Mouse (Mus musculus) kidney, embryonic 16.5 days (tissue): Measurements from ENCODE around the gene Vps53. TPM values are rescaled to one million over a fixed set of nuclear protein-coding genes. Genes with fewer than 3 reads are reported as not detected.

Experiments
- ATAC-seq: fragments of 200-750 bp; cut with Nextera tagmentation; 2 replicates; pipeline ENCODE4 v1.8.0; 2017; ENCODE audit warnings: moderate TSS enrichment; ENCODE audit not compliant: low FRiP score, low TSS enrichment
- H3K27ac ChIP-seq: fragments of 300-500 bp; sonication (generic); 2 replicates; pipeline ENCODE4 v1.5.1; 2014; ENCODE audit warnings: low read length
- H3K27me3 ChIP-seq: fragments of 300-500 bp; sonication (generic); 2 replicates; pipeline ENCODE4 v1.6.1; 2014; ENCODE audit warnings: low read length, control low read depth, mixed read lengths; ENCODE audit not compliant: insufficient read depth
- H3K36me3 ChIP-seq: fragments of 300-500 bp; sonication (generic); 2 replicates; pipeline ENCODE4 v1.6.1; 2014; ENCODE audit warnings: low read length, control low read depth, mixed read lengths; ENCODE audit not compliant: insufficient read depth
- H3K4me1 ChIP-seq: fragments of 300-500 bp; sonication (generic); 2 replicates; pipeline ENCODE4 v1.6.1; 2014; ENCODE audit warnings: low read length, control low read depth, mixed read lengths; ENCODE audit not compliant: insufficient read depth
- H3K4me2 ChIP-seq: fragments of 300-500 bp; sonication (generic); replicated peaks from 2 replicates; pipeline ENCODE4 v1.6.1; 2014; ENCODE audit warnings: low read depth, low read length
- H3K4me3 ChIP-seq: fragments of 300-500 bp; sonication (generic); 2 replicates; pipeline ENCODE4 v1.5.1; 2014; ENCODE audit warnings: mild to moderate bottlenecking, low read length
- H3K9ac ChIP-seq: fragments of 300-500 bp; sonication (generic); replicated peaks from 2 replicates; pipeline ENCODE4 v1.6.1; 2014; ENCODE audit warnings: low read length
- H3K9me3 ChIP-seq: fragments of 300-500 bp; sonication (generic); 2 replicates; pipeline ENCODE4 v1.6.1; 2016; ENCODE audit warnings: low read length, control low read depth
- WGBS: fragments of 180-500 bp; shearing (Covaris S2); extraction: QIAGEN DNeasy Blood & Tissue Kit; methylation state at CpG from one replicate; pipeline ENCODE4 v1.1.7; 2014; 5-methylcytosine and 5-hydroxymethylcytosine counted together
- polyA plus RNA-seq: library from polyadenylated mRNA; unstranded; fragments of >200 nt; fragmentation: Nextera tagmentation; extraction: Ambion mirVana; gene quantifications from 2 replicates; pipeline ENCODE4 v1.2.1, GENCODE M21; 2015

Vps53 gene
- polyA plus RNA-seq, 1 experiment from 2014 or later: 46.9 TPM

- H3K9me3 ChIP-seq: no peaks in the 10 kb centered on the region
- no peak overlapping the region for H3K4me2 ChIP-seq
- no peak for ATAC-seq
- no peak overlapping the region for H3K4me3 ChIP-seq
- WGBS: 77% methylated on average over 8 of the region's 8 CpGs
- H3K4me1 ChIP-seq: peaks cover 7% of the 10 kb centered on the region; the same call in 1 of the 2 replicates
- no peak overlapping the region for H3K9ac ChIP-seq
- 0 out of 2 replicates have a peak overlapping the region, but pooled peaks have one; percentile 11 for H3K27ac ChIP-seq
- no peaks in the 10 kb centered on the region for H3K27me3 ChIP-seq
- H3K36me3 ChIP-seq: no peaks in the 10 kb centered on the region; the same call in 1 of the 2 replicates
These were observed 31.1 kb downstream of the Vps53 start for GRCm38 (mm10) chr11:76148055-76149008.

GRCm38 (mm10) chr11:76146187-76147010 is 33.0 kb downstream of the Vps53 start:
- Histone ChIP-seq H3K9ac (no peak overlapping the region), H3K36me3 (no peaks in the 10 kb centered on the region), H3K4me2 (no peak overlapping the region), H3K4me1 (peaks cover 7% of the 10 kb centered on the region; the same call in 1 of the 2 replicates), H3K27me3 (no peaks in the 10 kb centered on the region), H3K9me3 (no peaks in the 10 kb centered on the region), H3K4me3 (no peak overlapping the region), H3K27ac (no peak overlapping the region)
- 83% methylated on average over 8 of the region's 8 CpGs for WGBS
- ATAC-seq: no peak

GRCm38 (mm10) chr11:76145169-76145568 is 34.3 kb downstream of the Vps53 start:
- Histone ChIP-seq H3K27ac (no peak overlapping the region), H3K4me2 (no peak overlapping the region), H3K36me3 (no peaks in the 10 kb centered on the region), H3K9ac (no peak overlapping the region), H3K9me3 (no peaks in the 10 kb centered on the region), H3K27me3 (no peaks in the 10 kb centered on the region), H3K4me3 (no peak overlapping the region), H3K4me1 (0 out of 2 replicates have a peak, but pooled peaks cover 5% of the 10 kb centered on the region)
- no peak for ATAC-seq
- 100% methylated on average over 1 of the region's 1 CpGs for WGBS

GRCm38 (mm10) chr11:76144386-76144785 is 35.1 kb downstream of the Vps53 start:
- H3K4me2 ChIP-seq: no peak overlapping the region
- ATAC-seq: no peak
- H3K4me1 ChIP-seq: 0 out of 2 replicates have a peak, but pooled peaks cover 5% of the 10 kb centered on the region
- H3K27ac ChIP-seq: no peak overlapping the region; the same call in 1 of the 2 replicates
- no peak overlapping the region for H3K4me3 ChIP-seq
- 93% methylated on average over 8 of the region's 8 CpGs for WGBS
- H3K9me3 ChIP-seq: no peaks in the 10 kb centered on the region
- H3K36me3 ChIP-seq: no peaks in the 10 kb centered on the region
- H3K27me3 ChIP-seq: no peaks in the 10 kb centered on the region
- H3K9ac ChIP-seq: no peak overlapping the region

- WGBS: 77% methylated on average over 3 of the region's 3 CpGs
- no peaks in the 10 kb centered on the region for H3K9me3 ChIP-seq
These were observed 41.5 kb downstream of the Vps53 start for GRCm38 (mm10) chr11:76137996-76138395.

GRCm38 (mm10) chr11:76135641-76136437 is 43.6 kb downstream of the Vps53 start:
- Histone ChIP-seq H3K4me2 (no peak overlapping the region), H3K36me3 (peaks cover 23% of the 10 kb centered on the region), H3K4me1 (no peaks in the 10 kb centered on the region), H3K9ac (no peak overlapping the region), H3K27ac (no peak overlapping the region), H3K4me3 (no peak overlapping the region), H3K27me3 (no peaks in the 10 kb centered on the region), H3K9me3 (no peaks in the 10 kb centered on the region)
- 81% methylated on average over 7 of the region's 7 CpGs for WGBS
- no peak for ATAC-seq

More at GRCm38 (mm10) chr11:76137996-76138395, 41.5 kb downstream of the Vps53 start:
- no peak overlapping the region for H3K27ac ChIP-seq
- no peaks in the 10 kb centered on the region for H3K27me3 ChIP-seq
- H3K4me3 ChIP-seq: no peak overlapping the region
- no peak overlapping the region for H3K9ac ChIP-seq
- no peaks in the 10 kb centered on the region for H3K4me1 ChIP-seq
- H3K36me3 ChIP-seq: peaks cover 23% of the 10 kb centered on the region
- no peak overlapping the region for H3K4me2 ChIP-seq
- ATAC-seq: no peak

- Histone ChIP-seq H3K4me3 (no peak overlapping the region), H3K4me2 (no peak overlapping the region), H3K36me3 (peaks cover 24% of the 10 kb centered on the region), H3K9ac (no peak overlapping the region), H3K27me3 (no peaks in the 10 kb centered on the region), H3K4me1 (no peaks in the 10 kb centered on the region), H3K27ac (no peak overlapping the region), H3K9me3 (no peaks in the 10 kb centered on the region)
- 67% methylated on average over 5 of the region's 5 CpGs for WGBS
- no peak for ATAC-seq
These were observed 48.6 kb downstream of the Vps53 start for GRCm38 (mm10) chr11:76130859-76131258.

- Histone ChIP-seq H3K9me3 (no peaks in the 10 kb centered on the region), H3K27me3 (no peaks in the 10 kb centered on the region), H3K4me1 (peaks cover 9% of the 10 kb centered on the region), H3K9ac (no peak overlapping the region), H3K4me2 (no peak overlapping the region), H3K27ac (no peak overlapping the region), H3K36me3 (0 out of 2 replicates have a peak, but pooled peaks cover 6% of the 10 kb centered on the region), H3K4me3 (no peak overlapping the region)
- ATAC-seq: no peak
- 45% methylated on average over 8 of the region's 8 CpGs for WGBS
These were observed 54.1 kb downstream of the Vps53 start for GRCm38 (mm10) chr11:76125386-76125785.

- ATAC-seq: no peak
- Histone ChIP-seq H3K27me3 (no peaks in the 10 kb centered on the region), H3K36me3 (0 out of 2 replicates have a peak, but pooled peaks cover 6% of the 10 kb centered on the region), H3K4me2 (no peak overlapping the region), H3K4me1 (peaks cover 9% of the 10 kb centered on the region), H3K9ac (no peak overlapping the region), H3K9me3 (no peaks in the 10 kb centered on the region), H3K4me3 (no peak overlapping the region), H3K27ac (no peak overlapping the region)
- WGBS: 97% methylated on average over 1 of the region's 1 CpGs
These were observed 55.9 kb downstream of the Vps53 start for GRCm38 (mm10) chr11:76123517-76123916.
